Mouse (Mus musculus): Measurements from ENCODE around the gene Aup1.

DNA sequence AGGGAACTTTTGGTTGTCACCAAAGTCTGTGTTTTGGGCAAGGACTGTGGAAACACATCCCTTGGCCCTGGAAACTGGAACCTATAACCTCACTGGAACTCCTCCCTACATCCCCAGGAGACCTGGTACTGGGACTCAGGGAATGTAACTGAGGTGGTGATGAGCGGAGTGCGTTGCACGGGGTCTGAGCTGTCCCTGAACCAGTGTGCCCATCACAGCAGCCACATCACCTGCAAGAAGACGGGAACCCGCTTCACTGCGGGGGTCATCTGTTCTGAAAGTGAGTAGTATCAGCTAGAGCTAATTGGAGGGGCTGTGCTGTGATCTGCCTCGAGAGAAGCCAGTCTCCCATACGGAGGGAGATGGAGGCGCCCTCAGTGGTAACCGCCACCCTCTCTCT is 5.0 kb upstream of the Aup1 start:
- TF ChIP-seq CTCF (IDR thresholded peaks at IDR 0.05; ENCODE audit: borderline replicate concordance, insufficient read depth, low read length) (no peak), POLR2A (IDR thresholded peaks at IDR 0.05; ENCODE audit: low read depth, low read length) (no peak)

All from embryonic fibroblast, embryonic 13.5 days (primary cell).